Mouse (Mus musculus) stomach, postnatal 0 days (tissue): ENCODE results near the gene Angpt4. TPM values are rescaled to one million over a fixed set of nuclear protein-coding genes. Genes with fewer than 3 reads are reported as not detected.

Experiments
- ATAC-seq: fragments of 200-750 bp; cut with Nextera tagmentation; 2 replicates; pipeline ENCODE4 v1.8.0; 2017; ENCODE audit not compliant: low FRiP score, low TSS enrichment
- DNase-seq: peaks from one replicate; pipeline ENCODE4 v3.0.0-alpha.2; 2016; ENCODE audit warnings: low spot score
- H3K27ac ChIP-seq: fragments of 300-500 bp; sonication (generic); replicated peaks from 2 replicates; pipeline ENCODE4 v1.5.1; 2014; ENCODE audit warnings: mild to moderate bottlenecking, control low read depth
- H3K27me3 ChIP-seq: fragments of 300-500 bp; sonication (generic); 2 replicates; pipeline ENCODE4 v1.6.1; 2014; ENCODE audit warnings: low read length; ENCODE audit not compliant: control insufficient read depth, insufficient read depth
- H3K36me3 ChIP-seq: fragments of 300-500 bp; sonication (generic); 2 replicates; pipeline ENCODE4 v1.6.1; 2014; ENCODE audit warnings: low read length, mixed read lengths; ENCODE audit not compliant: control insufficient read depth, insufficient read depth
- H3K4me1 ChIP-seq: fragments of 300-500 bp; sonication (generic); replicated peaks from 2 replicates; pipeline ENCODE4 v1.6.1; 2014; ENCODE audit warnings: antibody characterized with exemption; ENCODE audit not compliant: control insufficient read depth, insufficient read depth
- H3K4me2 ChIP-seq: fragments of 300-500 bp; sonication (generic); replicated peaks from 2 replicates; pipeline ENCODE4 v1.6.1; 2014; ENCODE audit warnings: low read depth, mild to moderate bottlenecking, control low read depth, moderate library complexity
- H3K4me3 ChIP-seq: fragments of 300-500 bp; sonication (generic); 2 replicates; pipeline ENCODE4 v1.5.1; 2014; ENCODE audit warnings: low read depth, low read length, control low read depth
- H3K9ac ChIP-seq: fragments of 300-500 bp; sonication (generic); 2 replicates; pipeline ENCODE4 v1.6.1; 2014; ENCODE audit warnings: mild to moderate bottlenecking, low read length, control low read depth, mixed read lengths
- H3K9me3 ChIP-seq: fragments of 300-500 bp; sonication (generic); 2 replicates; pipeline ENCODE4 v1.6.1; 2016; ENCODE audit warnings: low read length; ENCODE audit not compliant: control insufficient read depth
- CTCF ChIP-seq: IDR thresholded peaks from 2 replicates; pipeline ENCODE4 v1.5.1; 2016; ENCODE audit warnings: antibody characterized with exemption, low read depth, mild to moderate bottlenecking, moderate library complexity
- EP300 ChIP-seq: optimal IDR thresholded peaks from 2 replicates; pipeline ENCODE3; 2016; ENCODE audit warnings: antibody characterized with exemption
- WGBS: fragments of 180-500 bp; shearing (Covaris S2); extraction: QIAGEN DNeasy Blood & Tissue Kit; methylation state at CpG from one replicate; pipeline ENCODE4 v1.1.7; 2014; 5-methylcytosine and 5-hydroxymethylcytosine counted together
- polyA plus RNA-seq: library from polyadenylated mRNA; unstranded; fragments of >200 nt; fragmentation: Nextera tagmentation; extraction: Ambion mirVana; gene quantifications from 2 replicates; pipeline ENCODE4 v1.2.1, GENCODE M21; 2015

Angpt4 gene
- polyA plus RNA-seq, 1 experiment from 2014 or later: 0.42 TPM

DNA sequence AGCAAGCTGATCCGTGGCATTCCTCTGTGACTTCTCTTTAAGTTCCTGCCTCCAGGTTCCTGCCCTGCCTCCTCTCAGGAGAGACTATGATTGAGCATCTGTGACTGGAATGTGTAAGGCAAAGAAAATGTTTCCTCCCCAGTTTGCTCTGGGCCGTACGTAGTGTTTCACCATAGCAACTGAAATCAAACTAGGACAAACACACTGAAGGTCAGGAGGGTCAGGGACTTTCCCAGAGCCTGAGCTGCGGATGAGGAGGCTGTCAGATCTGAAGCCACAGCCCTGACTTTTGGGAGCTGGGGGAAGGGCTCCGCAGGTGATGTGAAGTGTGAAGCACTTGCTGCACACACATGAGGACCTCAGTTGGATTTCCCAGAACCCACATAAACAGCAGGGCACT, 48.3 kb downstream of the Angpt4 start:
- WGBS: 27% methylated on average over 5 of the region's 5 CpGs
- Histone ChIP-seq H3K27me3 (no peaks in the 10 kb centered on the region), H3K4me2 (no peak overlapping the region), H3K4me3 (no peak overlapping the region), H3K4me1 (peaks cover 2% of the 10 kb centered on the region; the same call in 1 of the 2 replicates), H3K9ac (no peak overlapping the region), H3K9me3 (no peaks in the 10 kb centered on the region), H3K27ac (peak overlapping the region; percentile 45; the same call in 1 of the 2 replicates), H3K36me3 (no peaks in the 10 kb centered on the region)
- ATAC-seq (peak; percentile 65), DNase-seq (peak; percentile 55)
- TF ChIP-seq EP300 (no peak), CTCF (no peak)

DNA sequence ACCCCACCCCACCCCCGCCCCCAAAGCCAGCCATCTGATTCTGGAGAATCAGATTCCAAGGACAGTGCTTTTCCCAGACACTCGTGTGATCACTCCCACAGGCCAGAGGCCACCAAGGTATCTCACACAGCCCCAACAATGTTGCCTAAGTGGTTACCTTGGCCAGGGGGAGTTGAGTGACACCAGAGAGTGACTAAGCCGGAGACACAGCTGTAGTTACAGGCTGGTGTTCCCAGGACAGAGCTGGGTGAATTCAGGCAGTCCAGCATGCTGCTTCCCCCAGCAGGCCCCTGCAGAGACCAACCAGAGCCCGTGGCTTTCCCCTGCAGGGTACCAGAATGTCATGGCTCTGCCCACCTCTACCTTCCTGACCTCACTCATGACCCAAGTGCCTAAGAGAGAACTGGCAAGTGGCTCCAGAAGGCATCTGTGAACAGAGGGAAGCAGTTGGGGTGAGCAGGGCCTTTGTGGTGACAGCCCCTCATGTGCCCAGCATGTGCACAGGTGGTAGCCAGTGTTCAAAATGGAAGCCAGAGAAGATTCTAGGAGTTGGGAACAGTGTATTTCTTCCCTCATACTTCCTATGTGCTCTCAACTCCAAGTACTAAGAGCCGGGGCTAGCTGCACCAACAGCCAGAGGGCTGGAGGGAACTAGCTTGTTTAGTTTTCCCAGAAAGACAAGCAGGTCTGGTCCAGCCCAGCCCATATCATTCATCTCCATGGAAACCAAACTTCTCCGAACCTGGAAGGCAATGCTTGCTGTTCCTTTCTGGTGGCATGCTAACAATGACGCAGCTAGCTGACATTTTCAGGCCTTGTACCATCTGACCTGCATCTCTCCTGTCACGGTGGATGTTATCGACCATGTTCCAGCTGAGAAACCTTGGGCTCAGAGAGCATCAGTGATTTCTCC, 50.5 kb downstream of the Angpt4 start:
- Histone ChIP-seq H3K27ac (peak overlapping the region; percentile 71), H3K27me3 (no peaks in the 10 kb centered on the region), H3K36me3 (no peaks in the 10 kb centered on the region), H3K4me1 (peaks cover 2% of the 10 kb centered on the region; the same call in 1 of the 2 replicates), H3K4me3 (no peak overlapping the region), H3K9ac (no peak overlapping the region), H3K9me3 (no peaks in the 10 kb centered on the region), H3K4me2 (no peak overlapping the region)
- TF ChIP-seq CTCF (no peak), EP300 (no peak)
- DNase-seq (peak; percentile 29), ATAC-seq (no peak)
- WGBS: 44% methylated on average over 9 of the region's 9 CpGs

DNA sequence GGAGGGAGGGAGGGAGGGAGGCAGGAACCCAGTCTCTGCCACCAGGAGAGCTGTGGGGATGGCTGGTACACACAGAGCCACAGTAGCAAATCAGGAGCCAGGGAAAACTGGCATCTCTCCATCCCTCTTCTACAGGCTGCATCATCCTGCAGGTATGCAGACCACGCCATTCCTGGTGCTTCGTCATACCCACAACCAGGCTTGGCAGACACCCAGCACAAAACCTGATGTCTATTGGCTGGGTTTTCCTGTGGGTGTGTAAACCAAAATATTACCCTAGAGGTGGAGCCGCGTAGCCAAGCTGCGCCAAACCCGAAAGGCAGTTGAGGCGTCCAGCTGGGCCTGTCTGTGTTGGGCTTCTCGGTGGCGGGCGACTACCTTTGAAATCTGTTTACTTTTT, 51.5 kb downstream of the Angpt4 start:
- Histone ChIP-seq H3K4me3 (no peak overlapping the region), H3K36me3 (no peaks in the 10 kb centered on the region), H3K27me3 (no peaks in the 10 kb centered on the region), H3K9ac (no peak overlapping the region), H3K4me2 (0 out of 2 replicates have a peak overlapping the region, but pooled peaks have one; percentile 12), H3K4me1 (peaks cover 2% of the 10 kb centered on the region; the same call in 1 of the 2 replicates), H3K27ac (no peak overlapping the region; the same call in 1 of the 2 replicates), H3K9me3 (no peaks in the 10 kb centered on the region)
- TF ChIP-seq EP300: no peak
- no peak for TF ChIP-seq CTCF
- peak; percentile 88 for ATAC-seq
- peak; percentile 81 for DNase-seq
- WGBS: 30% methylated on average over 10 of the region's 10 CpGs

DNA sequence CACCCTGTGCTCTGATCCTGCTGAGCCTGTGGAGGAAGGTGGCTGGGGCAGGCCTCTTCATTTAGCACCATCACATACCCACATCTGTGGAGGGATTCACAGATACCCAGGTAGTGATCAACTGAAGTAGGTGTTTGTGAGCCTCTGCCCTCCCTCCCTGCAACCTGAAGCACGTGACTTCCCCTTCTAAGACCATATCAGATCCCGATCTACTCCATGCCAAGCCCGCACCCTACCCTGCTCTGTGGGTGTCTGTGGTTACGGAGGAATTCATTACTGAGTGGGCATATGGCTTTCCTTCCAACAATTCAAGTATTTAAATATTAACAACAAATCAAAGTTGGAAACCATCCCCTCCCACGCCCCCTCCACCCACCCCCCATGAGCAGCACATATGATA, 52.3 kb downstream of the Angpt4 start:
- DNase-seq: no peak
- Histone ChIP-seq H3K27ac (no peak overlapping the region; the same call in 1 of the 2 replicates), H3K9me3 (no peaks in the 10 kb centered on the region), H3K4me2 (no peak overlapping the region), H3K9ac (no peak overlapping the region), H3K4me1 (peaks cover 2% of the 10 kb centered on the region; the same call in 1 of the 2 replicates), H3K36me3 (peaks cover under 1% of the 10 kb centered on the region; the same call in 1 of the 2 replicates), H3K4me3 (no peak overlapping the region), H3K27me3 (no peaks in the 10 kb centered on the region)
- 69% methylated on average over 5 of the region's 5 CpGs for WGBS
- no peak for ATAC-seq
- TF ChIP-seq EP300 (no peak), CTCF (no peak)

DNA sequence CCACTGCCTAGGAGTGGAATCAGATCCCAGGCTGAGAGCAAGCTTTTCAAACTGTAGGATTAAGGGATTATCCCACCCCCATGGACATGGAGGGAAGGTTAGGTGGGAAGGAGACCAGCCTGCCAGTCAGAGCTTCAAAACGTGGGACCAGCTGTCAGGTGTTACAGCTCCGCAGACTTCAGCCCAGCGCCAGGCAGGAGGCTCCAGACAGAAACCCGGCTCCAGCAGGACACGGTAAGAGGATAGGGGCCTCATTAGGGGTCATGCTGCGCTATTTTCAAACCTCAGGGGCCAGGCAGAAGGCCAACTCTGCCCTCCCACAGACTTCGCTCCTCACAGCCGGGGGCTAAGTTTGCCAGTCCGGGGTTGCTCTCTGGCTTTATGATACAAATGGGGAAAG, 53.0 kb downstream of the Angpt4 start:
- no peak for DNase-seq
- H3K27ac ChIP-seq: no peak overlapping the region

More for the DNA sequence above, 53.0 kb downstream of the Angpt4 start:
- 36% methylated on average over 9 of the region's 9 CpGs for WGBS
- Histone ChIP-seq H3K9me3 (no peaks in the 10 kb centered on the region), H3K4me1 (peaks cover 2% of the 10 kb centered on the region; the same call in 1 of the 2 replicates), H3K4me2 (no peak overlapping the region), H3K9ac (no peak overlapping the region), H3K36me3 (peaks cover 5% of the 10 kb centered on the region; the same call in 1 of the 2 replicates), H3K4me3 (no peak overlapping the region), H3K27me3 (no peaks in the 10 kb centered on the region)
- ATAC-seq: no peak
- TF ChIP-seq CTCF (no peak), EP300 (no peak)
